Mouse (Mus musculus): ENCODE data around the gene Mttp. TPM values are rescaled to one million over a fixed set of nuclear protein-coding genes. Genes with fewer than 3 reads are reported as not detected.
"Not testable (repeated sequence)": the region's sequence is repeated elsewhere in the genome, so short reads cannot be mapped to it uniquely, and the experiment has no call there.

The Mttp gene
- total RNA-seq, 2 experiments from 2014 or later = 6.0 to 6.2 TPM

- intact Hi-C loops (cut with DNase I) = loop anchor here (5.0 kb wide), 1 partner anchor 75 kb away; the partner anchor contains the start of genes 1110002E22Rik and Gm5105
Measured at GRCm38 (mm10) chr3:138142052-138142732, 2.6 kb downstream of the Mttp start.

DNA sequence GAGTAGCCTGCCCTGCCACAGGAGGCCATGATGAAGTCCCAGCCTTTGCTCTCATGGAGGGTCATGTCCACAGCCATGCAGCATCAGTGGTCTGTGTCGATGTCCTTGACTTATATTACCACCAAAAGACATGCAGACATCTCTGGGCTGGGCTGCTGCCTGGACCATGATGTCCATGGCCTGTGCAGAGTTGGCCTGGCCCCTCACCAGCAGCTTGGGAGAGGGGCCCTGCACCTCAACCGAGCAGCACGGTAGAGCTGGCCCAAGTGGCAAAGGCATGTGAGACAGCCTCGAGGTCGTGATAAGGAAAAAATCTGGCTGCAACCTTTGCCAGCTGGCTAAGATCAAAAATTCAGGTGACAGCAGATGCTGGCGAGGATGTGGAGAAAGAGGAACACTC lies 5.1 kb downstream of the Mttp start:
- intact Hi-C loops (cut with DNase I) = loop anchor here (5.0 kb wide), 1 partner anchor 72 kb away; the partner anchor contains the start of genes 1110002E22Rik and Gm5105
- DNase-seq (ENCODE audit: low spot score in 2 of 2) = no peak

More at GRCm38 (mm10) chr3:138142052-138142732, 2.6 kb downstream of the Mttp start:
- DNase-seq (ENCODE audit: low spot score in 2 of 2) = no peak

- DNase-seq (ENCODE audit: low spot score in 2 of 2); intact Hi-C loops (cut with DNase I): not testable (repeated sequence)
Measured at GRCm38 (mm10) chr3:138138146-138138545, 6.6 kb downstream of the Mttp start.

GRCm38 (mm10) chr3:138134528-138134927 lies 10.2 kb downstream of the Mttp start:
- intact Hi-C loops (cut with DNase I) = no loop called here

GRCm38 (mm10) chr3:138133916-138134315 lies 10.9 kb downstream of the Mttp start:
- intact Hi-C loops (cut with DNase I) = no loop called here

More at GRCm38 (mm10) chr3:138134528-138134927, 10.2 kb downstream of the Mttp start:
- no peak for DNase-seq (ENCODE audit: low spot score in 2 of 2)

GRCm38 (mm10) chr3:138133463-138133862 lies 11.3 kb downstream of the Mttp start:
- DNase-seq (ENCODE audit: low spot score in 2 of 2) = no peak
- intact Hi-C loops (cut with DNase I) = no loop called here

More at GRCm38 (mm10) chr3:138133916-138134315, 10.9 kb downstream of the Mttp start:
- no peak for DNase-seq (ENCODE audit: low spot score in 2 of 2)

- intact Hi-C loops (cut with DNase I) = no loop called here
- no peak for DNase-seq (ENCODE audit: low spot score in 2 of 2)
Measured at GRCm38 (mm10) chr3:138131168-138131567, 13.6 kb downstream of the Mttp start.

- intact Hi-C loops (cut with DNase I) = no loop called here
- DNase-seq (ENCODE audit: low spot score in 2 of 2) = no peak
Measured at GRCm38 (mm10) chr3:138130692-138131091, 14.1 kb downstream of the Mttp start.

DNA sequence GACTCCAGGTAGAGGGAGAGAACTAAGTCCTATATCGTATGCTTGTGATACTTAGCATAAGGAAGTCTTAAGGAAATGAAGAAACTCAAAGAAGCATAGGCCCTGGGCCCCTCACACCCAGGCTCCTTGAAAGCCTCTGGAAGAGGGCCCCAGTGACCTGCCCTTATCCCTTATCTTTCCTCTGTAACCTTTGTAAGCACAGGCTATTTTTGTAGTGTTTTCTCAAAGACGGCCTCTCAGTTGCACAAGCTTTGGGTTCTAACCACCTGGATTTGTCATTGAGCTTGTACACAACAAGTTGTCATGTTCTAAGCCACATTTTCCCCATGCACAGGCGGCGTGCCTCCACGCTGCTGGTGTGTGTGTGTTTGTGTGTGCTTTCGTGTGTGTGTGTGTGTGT lies 15.7 kb downstream of the Mttp start:
- DNase-seq (ENCODE audit: low spot score in 2 of 2) = no peak
- intact Hi-C loops (cut with DNase I) = no loop called here

GRCm38 (mm10) chr3:138123842-138124241 lies 20.9 kb downstream of the Mttp start:
- intact Hi-C loops (cut with DNase I) = no loop called here
- DNase-seq (ENCODE audit: low spot score in 2 of 2) = no peak

DNA sequence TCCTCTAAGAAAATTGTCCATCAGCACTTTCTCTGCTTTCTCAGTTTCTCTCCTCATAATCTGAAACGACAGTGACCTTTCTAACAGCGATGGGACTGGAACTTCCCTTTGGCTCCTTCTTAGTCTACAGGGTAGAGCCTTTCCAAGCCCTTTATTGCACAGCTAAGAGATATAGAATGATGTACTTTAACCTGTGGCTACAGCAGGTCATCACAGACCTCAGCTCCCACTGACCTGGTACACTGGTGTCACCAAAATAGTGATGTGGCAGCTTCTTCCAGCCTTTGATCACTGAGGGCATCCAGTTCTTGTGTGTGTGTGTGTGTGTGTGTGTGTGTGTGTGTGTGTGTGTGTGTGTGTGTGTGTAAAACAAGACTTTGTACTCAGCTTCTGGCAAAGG lies 23.3 kb downstream of the Mttp start:
- intact Hi-C loops (cut with DNase I) = no loop called here
- DNase-seq (ENCODE audit: low spot score in 2 of 2) = no peak

- intact Hi-C loops (cut with DNase I) = no loop called here
- DNase-seq (ENCODE audit: low spot score in 2 of 2) = no peak
Measured at GRCm38 (mm10) chr3:138119444-138120105, 25.2 kb downstream of the Mttp start.

DNA sequence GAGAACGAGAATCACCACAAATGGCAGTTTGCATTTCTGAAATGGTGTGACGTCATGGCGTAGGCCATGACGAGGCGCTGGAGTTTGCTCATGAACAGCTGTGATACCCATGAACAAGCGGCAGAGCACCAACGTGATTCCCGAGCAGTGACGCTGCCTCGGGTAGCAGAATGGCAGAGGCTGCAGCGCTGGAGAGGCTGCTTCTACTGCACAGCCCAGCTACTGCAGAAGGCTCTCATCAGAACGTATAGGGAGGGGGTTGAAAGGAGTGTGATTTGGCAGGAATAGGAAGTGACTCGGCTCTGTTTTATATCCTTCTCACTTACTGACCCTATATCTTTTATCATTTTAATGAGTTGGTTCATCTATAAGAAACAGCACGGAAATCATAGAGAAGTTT lies 25.9 kb downstream of the Mttp start:
- intact Hi-C loops (cut with DNase I) = no loop called here
- DNase-seq (ENCODE audit: low spot score in 2 of 2) = no peak

GRCm38 (mm10) chr3:138118392-138118791 lies 26.4 kb downstream of the Mttp start:
- intact Hi-C loops (cut with DNase I) = no loop called here
- DNase-seq (ENCODE audit: low spot score in 2 of 2) = no peak

DNA sequence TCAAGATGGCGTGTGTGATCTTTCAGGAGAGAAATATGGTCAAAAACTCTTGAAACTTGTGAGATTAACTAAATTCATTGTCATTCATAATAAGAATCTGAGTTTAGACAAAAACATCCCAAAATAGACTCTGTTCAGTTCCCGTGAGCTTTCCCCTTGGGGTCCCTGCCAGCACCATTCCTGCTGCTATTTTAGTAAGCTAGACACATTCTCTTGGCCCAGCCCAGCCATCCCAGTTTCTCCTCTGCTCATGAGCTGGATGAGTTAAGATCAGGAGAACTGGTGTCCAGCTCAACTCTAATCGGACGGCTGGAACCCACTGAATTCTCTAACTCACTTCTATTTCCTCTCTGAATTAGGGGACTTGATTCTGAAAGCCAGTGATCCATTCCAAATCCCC lies 27.9 kb downstream of the Mttp start:
- intact Hi-C loops (cut with DNase I) = no loop called here

GRCm38 (mm10) chr3:138114106-138114505 lies 30.7 kb downstream of the Mttp start:
- intact Hi-C loops (cut with DNase I) = no loop called here
- no peak for DNase-seq (ENCODE audit: low spot score in 2 of 2)

More for the DNA sequence above, 27.9 kb downstream of the Mttp start:
- no peak for DNase-seq (ENCODE audit: low spot score in 2 of 2)

DNA sequence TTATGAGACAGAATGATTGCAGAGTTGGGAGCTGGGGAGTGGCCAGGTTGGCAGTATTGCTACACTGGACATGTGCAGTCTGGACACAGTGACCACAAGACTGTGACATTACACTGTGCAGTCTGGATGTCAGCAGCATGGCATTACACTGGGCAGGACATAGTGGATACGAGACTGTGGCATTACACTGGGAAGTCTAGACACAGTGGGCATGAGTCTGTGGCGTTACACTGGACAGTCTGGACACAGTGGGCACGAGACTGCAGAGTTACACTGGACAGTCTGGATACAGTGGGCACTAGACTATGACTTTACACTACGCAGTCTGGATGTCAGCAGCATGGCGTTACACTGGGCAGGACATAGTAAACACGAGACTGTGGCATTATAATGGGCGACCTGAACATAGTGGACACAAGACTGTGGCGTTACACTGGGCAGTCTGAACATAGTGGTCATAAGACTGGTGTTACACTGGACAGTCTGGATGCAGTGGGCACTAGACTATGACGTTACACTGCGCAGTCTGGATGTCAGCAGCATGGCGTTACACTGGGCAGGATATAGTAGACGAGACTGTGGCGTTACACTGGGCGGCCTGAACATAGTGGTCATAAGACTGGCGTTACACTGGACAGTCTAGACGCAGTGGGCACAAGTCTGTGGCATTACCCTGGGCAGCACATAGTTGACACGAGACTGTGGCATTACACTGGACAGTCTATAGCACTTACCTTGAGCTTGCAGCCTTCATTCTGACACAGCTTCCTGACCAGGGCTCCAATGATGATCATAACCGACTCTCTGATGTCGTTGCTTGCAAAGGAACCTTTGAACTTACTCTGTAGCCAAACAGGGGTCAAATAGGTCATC lies 33.6 kb downstream of the Mttp start:
- intact Hi-C loops (cut with DNase I) = no loop called here
- no peak for DNase-seq (ENCODE audit: low spot score in 2 of 2)

DNA sequence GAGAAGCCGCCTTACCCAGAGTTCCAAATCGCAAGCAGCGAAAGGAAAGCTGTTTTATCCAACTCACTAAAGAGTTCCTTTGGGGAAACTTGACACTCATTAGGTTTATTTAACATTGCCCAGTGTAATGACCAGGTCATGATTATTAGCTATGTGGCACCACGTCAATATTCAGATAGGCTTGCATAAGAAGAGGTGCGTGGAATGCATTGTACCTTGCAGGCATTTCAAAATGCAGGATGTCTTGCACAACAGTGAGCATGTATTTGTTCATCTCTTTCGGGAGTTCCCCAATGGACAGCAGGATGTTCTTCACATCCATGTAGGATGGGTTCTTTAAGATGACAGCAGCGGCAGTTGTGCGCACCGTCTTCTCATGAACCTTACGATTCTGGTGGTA lies 37.9 kb downstream of the Mttp start:
- intact Hi-C loops (cut with DNase I) = no loop called here
- no peak for DNase-seq (ENCODE audit: low spot score in 2 of 2)

DNA sequence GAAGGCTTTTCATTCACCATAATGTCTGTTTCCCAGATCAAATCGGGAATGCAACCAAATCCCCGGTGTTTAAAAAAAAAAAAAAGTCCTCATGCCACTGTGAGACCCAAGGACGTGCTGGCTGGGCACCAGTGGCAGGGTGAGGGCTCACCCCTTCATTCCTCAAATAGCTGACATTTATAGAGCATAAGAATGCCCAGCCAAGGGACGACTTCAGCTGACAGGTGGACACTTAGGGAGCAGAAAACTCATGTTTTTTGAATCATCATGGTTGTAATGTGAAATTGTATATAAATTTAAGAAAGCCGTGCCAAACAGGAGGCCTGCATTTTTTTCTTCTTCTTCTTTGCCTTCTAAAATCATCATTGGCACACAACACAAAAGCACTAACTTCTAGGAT lies 39.7 kb downstream of the Mttp start:
- intact Hi-C loops (cut with DNase I) = no loop called here

GRCm38 (mm10) chr3:138103690-138104089 lies 41.1 kb downstream of the Mttp start:
- intact Hi-C loops (cut with DNase I) = no loop called here
- DNase-seq (ENCODE audit: low spot score in 2 of 2) = no peak

More for the DNA sequence above, 39.7 kb downstream of the Mttp start:
- no peak for DNase-seq (ENCODE audit: low spot score in 2 of 2)

Data from left cerebral cortex, postnatal 25 days (tissue).